Mouse (Mus musculus): ENCODE data around the gene Gm5458. TPM values are rescaled to one million over a fixed set of nuclear protein-coding genes. Genes with fewer than 3 reads are reported as not detected.
"Not testable (repeated sequence)": the region's sequence is repeated elsewhere in the genome, so short reads cannot be mapped to it uniquely, and the experiment has no call there.

The Gm5458 gene
- total RNA-seq (2017), result not detected in 3 replicates

DNA sequence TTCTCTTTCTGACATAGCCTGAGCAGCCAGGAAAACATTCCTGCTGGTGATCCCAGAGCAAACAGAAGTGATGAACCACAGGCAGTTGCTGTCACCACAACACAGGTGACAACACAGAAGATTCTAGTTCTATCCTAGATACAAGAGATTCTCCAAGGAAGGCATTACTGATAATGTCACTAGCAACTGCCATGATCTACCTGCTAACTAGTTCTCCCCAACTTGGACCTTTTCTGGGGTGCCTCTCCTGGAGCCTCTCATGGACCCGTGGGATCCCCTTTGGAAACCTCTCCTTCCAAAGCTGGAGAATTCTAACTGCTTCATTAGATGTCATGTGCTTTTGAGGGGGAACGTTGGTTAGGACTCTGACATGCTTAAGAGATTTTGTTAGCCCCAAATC is at the start of gene Gm5458:
Gene Gm5458, minus strand, starts transcription at position 101 of the 400 bp plus-strand sequence.
- ATAC-seq (replicated peaks; ENCODE audit: insufficient number of reproducible peaks, low FRiP score, low TSS enrichment, poor library complexity, severe bottlenecking), result not testable (repeated sequence)

DNA sequence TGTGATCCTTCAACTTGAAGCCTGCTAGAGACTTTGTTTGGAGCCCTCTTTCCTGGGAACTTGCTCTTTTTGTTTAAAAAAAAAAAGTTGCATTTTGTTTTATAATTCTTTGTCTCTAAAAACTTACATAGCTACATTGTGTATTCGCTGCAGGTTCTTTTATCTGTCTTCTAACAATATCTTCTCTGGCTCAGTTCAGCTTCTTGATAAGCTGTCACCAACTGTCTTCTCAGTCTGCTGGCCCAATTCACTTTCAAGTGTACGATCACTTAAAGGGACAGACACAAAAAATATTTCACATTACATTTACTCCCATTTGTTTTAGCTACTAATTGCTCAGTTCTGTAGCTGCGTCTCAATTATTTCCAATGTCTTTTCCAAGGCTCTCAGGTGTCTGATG is 43.9 kb upstream of the Gm5458 start:
- ATAC-seq (replicated peaks; ENCODE audit: insufficient number of reproducible peaks, low FRiP score, low TSS enrichment, poor library complexity, severe bottlenecking), result no peak

GRCm38 (mm10) chr14:19584804-19585667 is 17.3 kb downstream of the Gm5458 start, which contains the start of gene Gm2237:
Gm2237 (minus strand) TSS chr14:19585135.
- not testable (repeated sequence) for ATAC-seq (replicated peaks; ENCODE audit: insufficient number of reproducible peaks, low FRiP score, low TSS enrichment, poor library complexity, severe bottlenecking)

DNA sequence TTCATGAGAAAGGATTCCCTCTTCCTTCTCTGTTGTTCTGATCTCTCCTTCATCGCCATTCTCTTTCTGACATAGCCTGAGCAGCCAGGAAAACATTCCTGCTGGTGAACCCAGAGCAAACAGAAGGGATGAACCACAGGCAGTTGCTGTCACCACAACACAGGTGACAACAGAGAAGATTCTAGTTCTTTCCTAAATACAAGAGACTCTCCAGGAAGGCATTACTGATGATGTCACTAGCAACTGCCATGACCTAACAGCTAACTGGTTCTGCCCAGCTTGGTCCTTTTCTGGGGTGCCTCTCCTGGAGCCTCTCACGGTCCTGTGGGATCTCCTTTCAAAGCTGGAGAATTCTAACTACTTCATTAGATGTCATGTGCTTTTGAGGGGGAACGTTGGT is 52.5 kb downstream of the Gm5458 start, which contains the start of gene Gm2244:
Gene Gm2244, minus strand, starts transcription at position 101 of the 400 bp plus-strand sequence.
- not testable (repeated sequence) for ATAC-seq (replicated peaks; ENCODE audit: insufficient number of reproducible peaks, low FRiP score, low TSS enrichment, poor library complexity, severe bottlenecking)

Other genes with a start within 250 kb of the Gm5458 start
- 95.4 to 279 TPM (median 191 TPM) in 3 replicates for gene Gm21738, start 183.7 kb downstream of the Gm5458 start, total RNA-seq (2017)
- not detected in 3 replicates for gene Gm2244, start 52.6 kb downstream of the Gm5458 start, total RNA-seq (2017)
- 0.39 to 0.86 TPM in 2 of 3 replicates, not detected in the other for gene Gm2237, start 17.4 kb downstream of the Gm5458 start, total RNA-seq (2017)
- gene Nid2, start 148.7 kb upstream of the Gm5458 start, total RNA-seq (2017), result 0.95 to 5.1 TPM (median 3.5 TPM) in 3 replicates
- gene Rtraf, start 221.2 kb upstream of the Gm5458 start, total RNA-seq (2017), result 88.9 to 123 TPM (median 101 TPM) in 3 replicates

Data from monocyte, adult 5-6 weeks (primary cell).